Mouse (Mus musculus) brain, embryonic 14.5 days (tissue): ENCODE results near the gene Mrpl43.

Experiments
- CTCF ChIP-seq: fragments of 200-500 bp; IDR thresholded peaks from 2 replicates; pipeline ENCODE4 v1.5.1; 2012; ENCODE audit warnings: inconsistent platforms, mild to moderate bottlenecking, moderate library complexity, borderline replicate concordance; ENCODE audit not compliant: insufficient read depth, insufficient read length; ENCODE audit errors: extremely low read depth
- POLR2A ChIP-seq: fragments of 200-500 bp; IDR thresholded peaks from 2 replicates; pipeline ENCODE4 v1.6.1; 2012; ENCODE audit warnings: mild to moderate bottlenecking, inconsistent platforms, borderline replicate concordance; ENCODE audit not compliant: poor library complexity, insufficient read depth, insufficient read length, severe bottlenecking; ENCODE audit errors: extremely low read depth

DNA sequence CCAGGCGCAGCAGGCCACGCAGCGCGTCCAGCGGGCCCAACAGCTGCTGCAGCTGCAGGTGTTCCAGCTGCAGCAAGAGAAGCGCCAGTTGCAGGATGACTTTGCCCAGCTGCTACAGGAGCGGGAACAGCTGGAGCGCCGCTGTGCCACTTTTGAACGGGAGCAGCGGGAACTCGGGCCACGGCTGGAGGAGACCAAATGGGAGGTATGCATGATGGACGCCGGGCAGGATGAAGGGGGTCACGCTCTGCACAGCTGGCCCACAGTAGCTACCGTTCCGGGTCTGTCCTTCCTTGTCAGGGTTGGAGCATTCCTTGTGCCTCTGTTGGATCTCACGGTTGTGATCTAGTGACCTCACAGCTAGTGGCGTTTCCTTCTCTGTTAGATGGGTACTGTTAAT lies 18.5 kb upstream of the Mrpl43 start:
- TF ChIP-seq CTCF (no peak), POLR2A (no peak)
